Mouse (Mus musculus): ENCODE measurements at regions not wholly inside any gene's neighbourhood (a gene's known extent, or its start where the extent isn't known, plus 50 kb on each side); places are given as distances from the start of the nearest gene placed in this dataset.

GRCm38 (mm10) chr16:95835941-95836340 lies 134.1 kb downstream of the Ets2 start:
- no peak for TF ChIP-seq CTCF (IDR thresholded peaks at IDR 0.05; ENCODE audit: insufficient read depth, low read length)
- TF ChIP-seq POLR2A (IDR thresholded peaks at IDR 0.05; ENCODE audit: borderline replicate concordance, extremely low read depth, low read depth, low read length), result no peak

All from lung, adult 2 months (tissue).